Mouse (Mus musculus): ENCODE data around the gene Fam57b. TPM values are rescaled to one million over a fixed set of nuclear protein-coding genes. Genes with fewer than 3 reads are reported as not detected.
"Not testable (repeated sequence)": the region's sequence is repeated elsewhere in the genome, so short reads cannot be mapped to it uniquely, and the experiment has no call there.

The Fam57b gene
- total and polyA plus RNA-seq, 2 experiments from 2014 or later: 56.3 to 60.2 TPM

- ATAC-seq (ENCODE audit: low FRiP score) (no peak), DNase-seq (ENCODE audit: low spot score) (no peak)
- H3K9ac ChIP-seq (replicated peaks; ENCODE audit: low read length, poor library complexity, severe bottlenecking): no peak overlapping the region
- H3K9me3 ChIP-seq (ENCODE audit: low read length): no peaks in the 10 kb centered on the region
- H3K27ac ChIP-seq (ENCODE audit: low read depth, low read length): no peak overlapping the region
- H3K27me3 ChIP-seq (ENCODE audit: insufficient read depth, low read length): no peaks in the 10 kb centered on the region
- peaks cover 7% of the 10 kb centered on the region for H3K4me1 ChIP-seq (ENCODE audit: insufficient read depth, low read length)
- TF ChIP-seq CTCF (IDR thresholded peaks at IDR 0.05): no peak
- peaks cover 13% of the 10 kb centered on the region for H3K36me3 ChIP-seq (ENCODE audit: insufficient read depth, low read length)
- WGBS: 76% methylated on average over 2 of the region's 2 CpGs
- H3K4me2 ChIP-seq (ENCODE audit: low read depth, low read length, poor library complexity, severe bottlenecking): no peak overlapping the region
- no peak overlapping the region for H3K4me3 ChIP-seq (ENCODE audit: low read depth, low read length)
These were observed 23.0 kb upstream of the Fam57b start for GRCm38 (mm10) chr7:126774463-126774862.

GRCm38 (mm10) chr7:126775185-126775977 lies 22.1 kb upstream of the Fam57b start:
- TF ChIP-seq CTCF (IDR thresholded peaks at IDR 0.05): peak; percentile 49
- WGBS: 85% methylated on average over 10 of the region's 10 CpGs
- peaks cover 7% of the 10 kb centered on the region; the same call in 1 of the 2 replicates for H3K36me3 ChIP-seq (ENCODE audit: insufficient read depth, low read length)
- peaks cover 7% of the 10 kb centered on the region for H3K4me1 ChIP-seq (ENCODE audit: insufficient read depth, low read length)
- no peak overlapping the region for H3K4me3 ChIP-seq (ENCODE audit: low read depth, low read length)
- no peaks in the 10 kb centered on the region for H3K9me3 ChIP-seq (ENCODE audit: low read length)
- H3K27ac ChIP-seq (ENCODE audit: low read depth, low read length): no peak overlapping the region
- ATAC-seq (ENCODE audit: low FRiP score): no peak
- H3K9ac ChIP-seq (replicated peaks; ENCODE audit: low read length, poor library complexity, severe bottlenecking): 0 out of 2 replicates have a peak overlapping the region, but pooled peaks have one; percentile 10
- DNase-seq (ENCODE audit: low spot score): no peak
- no peaks in the 10 kb centered on the region for H3K27me3 ChIP-seq (ENCODE audit: insufficient read depth, low read length)
- H3K4me2 ChIP-seq (ENCODE audit: low read depth, low read length, poor library complexity, severe bottlenecking): no peak overlapping the region

GRCm38 (mm10) chr7:126775978-126776234 lies 21.6 kb upstream of the Fam57b start:
- no peak for TF ChIP-seq CTCF (IDR thresholded peaks at IDR 0.05)
- DNase-seq (ENCODE audit: low spot score) (no peak), ATAC-seq (ENCODE audit: low FRiP score) (no peak)
- Histone ChIP-seq H3K4me3 (ENCODE audit: low read depth, low read length) (peak overlapping the region; percentile 81; the same call in 1 of the 2 replicates), H3K27me3 (ENCODE audit: insufficient read depth, low read length) (no peaks in the 10 kb centered on the region), H3K9ac (replicated peaks; ENCODE audit: low read length, poor library complexity, severe bottlenecking) (peak overlapping the region; percentile 10; the same call in 1 of the 2 replicates), H3K4me2 (ENCODE audit: low read depth, low read length, poor library complexity, severe bottlenecking) (peak overlapping the region; percentile 98), H3K36me3 (ENCODE audit: insufficient read depth, low read length) (peaks cover 4% of the 10 kb centered on the region; the same call in 1 of the 2 replicates), H3K4me1 (ENCODE audit: insufficient read depth, low read length) (peaks cover 8% of the 10 kb centered on the region), H3K9me3 (ENCODE audit: low read length) (no peaks in the 10 kb centered on the region), H3K27ac (ENCODE audit: low read depth, low read length) (peak overlapping the region; percentile 72; the same call in 1 of the 2 replicates)
- 65% methylated on average over 3 of the region's 3 CpGs for WGBS

- Histone ChIP-seq H3K36me3 (ENCODE audit: insufficient read depth, low read length) (0 out of 2 replicates have a peak, but pooled peaks cover 2% of the 10 kb centered on the region), H3K9me3 (ENCODE audit: low read length) (no peaks in the 10 kb centered on the region), H3K27ac (ENCODE audit: low read depth, low read length) (peak within 1 kb of the TSS; percentile 72), H3K4me2 (ENCODE audit: low read depth, low read length, poor library complexity, severe bottlenecking) (peak within 1 kb of the TSS; percentile 98), H3K9ac (replicated peaks; ENCODE audit: low read length, poor library complexity, severe bottlenecking) (peak within 1 kb of the TSS; percentile 96), H3K4me1 (ENCODE audit: insufficient read depth, low read length) (peaks cover 13% of the 10 kb centered on the region), H3K4me3 (ENCODE audit: low read depth, low read length) (peak within 1 kb of the TSS; percentile 81), H3K27me3 (ENCODE audit: insufficient read depth, low read length) (no peaks in the 10 kb centered on the region)
- ATAC-seq (ENCODE audit: low FRiP score) (peak; percentile 89), DNase-seq (ENCODE audit: low spot score) (peak; percentile 94)
- TF ChIP-seq CTCF (IDR thresholded peaks at IDR 0.05): 0 out of 2 replicates have a peak, but pooled peaks have one; percentile 4
- 0% methylated on average over 26 of the region's 37 CpGs for WGBS
These were observed 20.8 kb upstream of the Fam57b start, which contains the start of gene Ypel3 for GRCm38 (mm10) chr7:126776598-126777057. Gene Ypel3, plus strand, starts transcription at chr7:126776955.

GRCm38 (mm10) chr7:126777476-126777875 lies 20.0 kb upstream of the Fam57b start:
- peak overlapping the region; percentile 81 for H3K4me3 ChIP-seq (ENCODE audit: low read depth, low read length)
- peak overlapping the region; percentile 96 for H3K9ac ChIP-seq (replicated peaks; ENCODE audit: low read length, poor library complexity, severe bottlenecking)
- H3K9me3 ChIP-seq (ENCODE audit: low read length): no peaks in the 10 kb centered on the region
- peak overlapping the region; percentile 98 for H3K4me2 ChIP-seq (ENCODE audit: low read depth, low read length, poor library complexity, severe bottlenecking)
- TF ChIP-seq CTCF (IDR thresholded peaks at IDR 0.05): no peak
- peak overlapping the region; percentile 72 for H3K27ac ChIP-seq (ENCODE audit: low read depth, low read length)
- peaks cover 13% of the 10 kb centered on the region for H3K4me1 ChIP-seq (ENCODE audit: insufficient read depth, low read length)
- WGBS: 31% methylated on average over 7 of the region's 10 CpGs
- 0 out of 2 replicates have a peak, but pooled peaks cover 2% of the 10 kb centered on the region for H3K36me3 ChIP-seq (ENCODE audit: insufficient read depth, low read length)
- no peaks in the 10 kb centered on the region for H3K27me3 ChIP-seq (ENCODE audit: insufficient read depth, low read length)
- no peak for DNase-seq (ENCODE audit: low spot score)
- ATAC-seq (ENCODE audit: low FRiP score): no peak

- H3K9ac ChIP-seq (replicated peaks; ENCODE audit: low read length, poor library complexity, severe bottlenecking): no peak overlapping the region; the same call in 1 of the 2 replicates
- H3K4me2 ChIP-seq (ENCODE audit: low read depth, low read length, poor library complexity, severe bottlenecking): peak overlapping the region; percentile 98; the same call in 1 of the 2 replicates
- ATAC-seq (ENCODE audit: low FRiP score): no peak
- no peaks in the 10 kb centered on the region for H3K9me3 ChIP-seq (ENCODE audit: low read length)
- H3K27me3 ChIP-seq (ENCODE audit: insufficient read depth, low read length): no peaks in the 10 kb centered on the region
- TF ChIP-seq CTCF (IDR thresholded peaks at IDR 0.05): no peak
- 0 out of 2 replicates have a peak overlapping the region, but pooled peaks have one; percentile 72 for H3K27ac ChIP-seq (ENCODE audit: low read depth, low read length)
- H3K4me3 ChIP-seq (ENCODE audit: low read depth, low read length): no peak overlapping the region; the same call in 1 of the 2 replicates
- no peak for DNase-seq (ENCODE audit: low spot score)
- WGBS: 80% methylated on average over 3 of the region's 3 CpGs
- peaks cover 13% of the 10 kb centered on the region for H3K4me1 ChIP-seq (ENCODE audit: insufficient read depth, low read length)
- H3K36me3 ChIP-seq (ENCODE audit: insufficient read depth, low read length): 0 out of 2 replicates have a peak, but pooled peaks cover 2% of the 10 kb centered on the region
These were observed 19.3 kb upstream of the Fam57b start for GRCm38 (mm10) chr7:126778147-126778546.

GRCm38 (mm10) chr7:126779101-126779500 lies 18.4 kb upstream of the Fam57b start:
- H3K4me1 ChIP-seq (ENCODE audit: insufficient read depth, low read length): peaks cover 13% of the 10 kb centered on the region
- H3K27me3 ChIP-seq (ENCODE audit: insufficient read depth, low read length); DNase-seq (ENCODE audit: low spot score); ATAC-seq (ENCODE audit: low FRiP score); H3K4me3 ChIP-seq (ENCODE audit: low read depth, low read length); H3K9me3 ChIP-seq (ENCODE audit: low read length); H3K9ac ChIP-seq (replicated peaks; ENCODE audit: low read length, poor library complexity, severe bottlenecking); H3K4me2 ChIP-seq (ENCODE audit: low read depth, low read length, poor library complexity, severe bottlenecking); H3K36me3 ChIP-seq (ENCODE audit: insufficient read depth, low read length); H3K27ac ChIP-seq (ENCODE audit: low read depth, low read length): not testable (repeated sequence)
- WGBS: 92% methylated on average over 7 of the region's 7 CpGs
